Mouse (Mus musculus): Measurements from ENCODE around the gene Tbck.

- TF ChIP-seq CTCF (IDR thresholded peaks at IDR 0.05; ENCODE audit: low read depth, low read length) (no peak), POLR2A (IDR thresholded peaks at IDR 0.05; ENCODE audit: borderline replicate concordance, low read depth, low read length) (no peak)
Measured at GRCm38 (mm10) chr3:132808951-132809350, 125.0 kb downstream of the Tbck start.
